Mouse (Mus musculus): ENCODE data around the gene Kalrn. TPM values are rescaled to one million over a fixed set of nuclear protein-coding genes. Genes with fewer than 3 reads are reported as not detected.
"Not testable (repeated sequence)": the region's sequence is repeated elsewhere in the genome, so short reads cannot be mapped to it uniquely, and the experiment has no call there.

The Kalrn gene
- polyA plus RNA-seq, 2 experiments from 2014 or later: 0.34 TPM; not detected in 1

- ATAC-seq: no peak
Measured at GRCm38 (mm10) chr16:34099795-34100194, 473.5 kb downstream of the Kalrn start.

GRCm38 (mm10) chr16:34095548-34096141 is 477.7 kb downstream of the Kalrn start:
- no peak for ATAC-seq

- no peak for ATAC-seq
Measured at GRCm38 (mm10) chr16:34095093-34095465, 478.3 kb downstream of the Kalrn start.

- ATAC-seq: peak; percentile 52
Measured at GRCm38 (mm10) chr16:34094446-34095092, 478.8 kb downstream of the Kalrn start.

- ATAC-seq: peak; percentile 19
Measured at GRCm38 (mm10) chr16:34093734-34094445, 479.4 kb downstream of the Kalrn start.

- no peak for ATAC-seq
Measured at GRCm38 (mm10) chr16:34089528-34090095, 483.7 kb downstream of the Kalrn start.

- ATAC-seq: no peak
Measured at GRCm38 (mm10) chr16:34089022-34089421, 484.3 kb downstream of the Kalrn start.

GRCm38 (mm10) chr16:34088331-34088730 is 485.0 kb downstream of the Kalrn start:
- no peak for ATAC-seq

GRCm38 (mm10) chr16:34084135-34084920 is 489.0 kb downstream of the Kalrn start:
- ATAC-seq: no peak

GRCm38 (mm10) chr16:34082494-34083469 is 490.6 kb downstream of the Kalrn start:
- ATAC-seq: no peak

- no peak for ATAC-seq
Measured at GRCm38 (mm10) chr16:34081683-34082438, 491.5 kb downstream of the Kalrn start.

GRCm38 (mm10) chr16:34081314-34081682 is 492.0 kb downstream of the Kalrn start:
- not testable (repeated sequence) for ATAC-seq

- ATAC-seq: no peak
Measured at GRCm38 (mm10) chr16:34080818-34081217, 492.5 kb downstream of the Kalrn start.

- no peak for ATAC-seq
Measured at GRCm38 (mm10) chr16:34079511-34079910, 493.8 kb downstream of the Kalrn start.

GRCm38 (mm10) chr16:34078732-34079131 is 494.6 kb downstream of the Kalrn start:
- no peak for ATAC-seq

- ATAC-seq: no peak
Measured at GRCm38 (mm10) chr16:34076101-34076500, 497.2 kb downstream of the Kalrn start.

- ATAC-seq: no peak
Measured at GRCm38 (mm10) chr16:34073930-34074329, 499.4 kb downstream of the Kalrn start.

- no peak for ATAC-seq
Measured at GRCm38 (mm10) chr16:34072136-34072535, 501.2 kb downstream of the Kalrn start.

GRCm38 (mm10) chr16:34071223-34071825 is 502.0 kb downstream of the Kalrn start:
- ATAC-seq: no peak

- ATAC-seq: no peak
Measured at GRCm38 (mm10) chr16:34069481-34069880, 503.9 kb downstream of the Kalrn start.

Measured in activated CD4-positive, CD25-positive, alpha-beta regulatory T cell, adult 4 months (primary cell).